12 mouse cellular contexts compared by ENCODE assay signal in the genomic region with DNA sequence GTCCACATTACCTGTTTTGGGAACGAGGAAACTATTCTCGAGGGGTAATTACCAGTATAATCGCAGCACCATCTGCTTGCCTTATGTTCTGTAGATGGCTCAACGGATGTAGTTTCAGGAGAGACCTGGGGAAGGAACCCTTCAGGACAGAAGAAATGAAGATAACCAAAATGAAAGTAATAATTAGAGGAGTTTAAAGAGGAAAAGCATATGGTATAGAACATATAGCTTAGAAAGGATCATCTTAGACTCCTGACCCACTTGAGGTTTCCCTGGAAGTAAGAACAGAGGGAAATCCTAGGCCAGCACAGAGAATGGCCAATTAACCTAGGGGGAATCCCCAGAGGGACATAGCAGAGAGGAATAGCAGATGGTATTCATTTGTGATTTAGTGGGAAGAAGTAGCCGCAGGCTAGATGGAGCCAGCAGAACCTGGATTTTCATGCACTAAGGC.
DNase-seq lines count a peak whose midpoint lies in the region; ATAC-seq lines count a peak whose summit lies in the region.
"Had no signal": no experiment of that assay in that cellular context is flagged by ENCODE, and none has a peak within 500 bp of the region (broad histone marks: within the 10 kb centered on the region; RNA-seq: fewer than 3 reads in every experiment).

No protein-coding gene starts in this region.

- no peak overlapping the region for H3K4me3 ChIP-seq in midbrain, embryonic 12.5 days
- H3K4me3 ChIP-seq in midbrain, embryonic 10.5 days = no peak overlapping the region
- H3K4me3 ChIP-seq in limb, embryonic 10.5 days = no peak overlapping the region
- H3K4me3 ChIP-seq: liver, embryonic 12.5 days had no signal

- ATAC-seq in midbrain, embryonic 12.5 days (ENCODE audit: low FRiP score, low read depth) = peak; percentile 81
- ATAC-seq: liver, embryonic 12.5 days had no signal

- H3K9ac ChIP-seq in midbrain, embryonic 12.5 days (replicated peaks) = no peak overlapping the region
- H3K9ac ChIP-seq: liver, embryonic 12.5 days had no signal

- no peak overlapping the region for H3K4me2 ChIP-seq in midbrain, embryonic 12.5 days (replicated peaks)
- H3K4me2 ChIP-seq: liver, embryonic 12.5 days had no signal

- WGBS in midbrain, embryonic 12.5 days = 62% methylated on average over 5 of the region's 5 CpGs
- 74% methylated on average over 5 of the region's 5 CpGs for WGBS in midbrain, embryonic 10.5 days
- WGBS in limb, embryonic 10.5 days = 34% methylated on average over 5 of the region's 5 CpGs

- no peaks in the 10 kb centered on the region for H3K36me3 ChIP-seq in midbrain, embryonic 12.5 days
- no peaks in the 10 kb centered on the region for H3K36me3 ChIP-seq in midbrain, embryonic 10.5 days
- no peaks in the 10 kb centered on the region for H3K36me3 ChIP-seq in limb, embryonic 10.5 days
- H3K36me3 ChIP-seq: liver, embryonic 12.5 days had no signal

- no peaks in the 10 kb centered on the region for H3K27me3 ChIP-seq in midbrain, embryonic 12.5 days
- no peaks in the 10 kb centered on the region for H3K27me3 ChIP-seq in midbrain, embryonic 10.5 days (ENCODE audit: low read depth, poor library complexity, severe bottlenecking)
- H3K27me3 ChIP-seq in limb, embryonic 10.5 days (ENCODE audit: low read depth, poor library complexity, severe bottlenecking) = no peaks in the 10 kb centered on the region
- H3K27me3 ChIP-seq: liver, embryonic 12.5 days had no signal

- no peak for DNase-seq in midbrain, embryonic 10.5 days (ENCODE audit: low spot score)
- DNase-seq in embryo, embryonic 9.5 days (ENCODE audit: extremely low spot score) = peak; percentile 12
- DNase-seq in limb, embryonic 10.5 days (ENCODE audit: low spot score) = peak; percentile 36
- DNase-seq in gastrocnemius, postnatal 25 days = no peak
- no peak for DNase-seq in adipocyte (ENCODE audit: low spot score)
- no peak for DNase-seq in adrenal gland, postnatal 36 days
- no peak for DNase-seq in ovary, adult 18-20 months (ENCODE audit: low spot score)
- DNase-seq: heart, postnatal 4 days; layer of hippocampus, adult 9-11 months; thymus, adult 18-20 months had no signal

- 0 out of 2 replicates have a peak overlapping the region, but pooled peaks have one; percentile 10 for H3K27ac ChIP-seq in midbrain, embryonic 12.5 days (replicated peaks)
- H3K27ac ChIP-seq in midbrain, embryonic 10.5 days (replicated peaks) = no peak overlapping the region
- no peak overlapping the region for H3K27ac ChIP-seq in limb, embryonic 10.5 days
- H3K27ac ChIP-seq: liver, embryonic 12.5 days had no signal

- no peaks in the 10 kb centered on the region for H3K9me3 ChIP-seq in midbrain, embryonic 12.5 days
- H3K9me3 ChIP-seq in midbrain, embryonic 10.5 days (replicated peaks) = no peaks in the 10 kb centered on the region
- no peaks in the 10 kb centered on the region for H3K9me3 ChIP-seq in limb, embryonic 10.5 days (replicated peaks)
- H3K9me3 ChIP-seq: liver, embryonic 12.5 days had no signal

- no peaks in the 10 kb centered on the region for H3K4me1 ChIP-seq in midbrain, embryonic 12.5 days
- no peaks in the 10 kb centered on the region for H3K4me1 ChIP-seq in midbrain, embryonic 10.5 days
- H3K4me1 ChIP-seq in limb, embryonic 10.5 days = peaks cover 11% of the 10 kb centered on the region
- H3K4me1 ChIP-seq: liver, embryonic 12.5 days had no signal

Comparison
In these comparisons a context has a peak if more than half of its experiments do, and no peak if none do; other contexts are left out.
1. DNase-seq: peak in embryo, embryonic 9.5 days (single experiment) and limb, embryonic 10.5 days (single experiment); none in midbrain, embryonic 10.5 days (single experiment), gastrocnemius, postnatal 25 days (single experiment), adipocyte (single experiment), adrenal gland, postnatal 36 days (0 of 2) and ovary, adult 18-20 months (single experiment).